Mouse (Mus musculus) embryonic fibroblast, embryonic 13.5 days (primary cell): ENCODE data around the gene Clstn3.

Source experiments
- CTCF ChIP-seq: IDR thresholded peaks from 2 replicates; pipeline ENCODE4 v1.5.1; 2011; ENCODE audit warnings: mild to moderate bottlenecking, control low read depth, low read length, moderate library complexity, borderline replicate concordance; ENCODE audit not compliant: insufficient read depth
- POLR2A ChIP-seq: IDR thresholded peaks from 2 replicates; pipeline ENCODE4 v1.6.1; 2011; ENCODE audit warnings: low read depth, mild to moderate bottlenecking, control low read depth, low read length, moderate library complexity

DNA sequence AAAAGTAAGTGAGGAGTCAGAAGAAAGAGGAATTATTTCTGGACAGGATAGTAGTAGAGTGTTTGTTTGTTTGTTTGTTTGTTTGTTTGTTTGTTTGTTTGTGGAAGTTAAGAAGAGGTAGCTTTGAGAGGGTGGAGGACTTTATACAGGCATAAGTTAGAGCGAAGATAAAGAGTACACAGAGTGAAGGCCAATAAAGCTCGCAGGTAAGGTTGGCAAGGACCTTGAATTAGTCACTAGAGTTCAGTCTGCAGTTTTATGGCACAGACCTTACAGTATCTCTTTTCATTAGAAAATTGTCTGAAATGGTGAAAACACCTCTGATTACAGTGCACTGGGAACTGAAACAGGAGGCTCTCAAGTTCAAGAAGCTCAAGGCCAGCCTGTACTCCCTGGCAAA is 18.6 kb downstream of the Clstn3 start:
- TF ChIP-seq CTCF (no peak), POLR2A (no peak)
